Mouse (Mus musculus) G1E (cell line): ENCODE results near the gene Nms. TPM values are rescaled to one million over a fixed set of nuclear protein-coding genes. Genes with fewer than 3 reads are reported as not detected.

ENCODE experiments used
- ATAC-seq: 2 replicates; pipeline ENCODE4 v1.8.0; 2016; ENCODE audit warnings: mild to moderate bottlenecking; ENCODE audit not compliant: insufficient number of reproducible peaks, poor library complexity, low FRiP score, severe bottlenecking; ENCODE audit errors: extremely low read depth
- DNase-seq: peaks from one replicate; pipeline ENCODE4 v3.0.0; 2012; ENCODE audit warnings: low spot score
- H3K27me3 ChIP-seq: 2 replicates; pipeline ENCODE4 v1.6.1; 2012; ENCODE audit warnings: mild to moderate bottlenecking, low read length, inconsistent platforms; ENCODE audit not compliant: insufficient read depth
- H3K36me3 ChIP-seq: replicated peaks from 2 replicates; pipeline ENCODE3; 2012; ENCODE audit warnings: mild to moderate bottlenecking, inconsistent platforms
- H3K4me1 ChIP-seq: 2 replicates; pipeline ENCODE4 v1.6.1; 2012; ENCODE audit warnings: low read depth, low read length, inconsistent platforms, mixed read lengths; ENCODE audit not compliant: insufficient read depth
- H3K4me3 ChIP-seq: 2 replicates; pipeline ENCODE4 v1.5.1; 2012; ENCODE audit warnings: low read depth, mild to moderate bottlenecking, inconsistent platforms, low read length, moderate library complexity, mixed read lengths
- H3K9me3 ChIP-seq: replicated peaks from 2 replicates; pipeline ENCODE4 v1.6.1; 2012; ENCODE audit warnings: inconsistent platforms
- CTCF ChIP-seq: IDR thresholded peaks from 2 replicates; pipeline ENCODE4 v1.5.1; 2012; ENCODE audit warnings: low read depth, low read length, inconsistent platforms, mixed read lengths
- GATA1 ChIP-seq: IDR thresholded peaks from 2 replicates; pipeline ENCODE4 v1.6.1; 2012; ENCODE audit warnings: borderline replicate concordance, low read length, inconsistent platforms, mixed read lengths
- GATA2 ChIP-seq: IDR thresholded peaks from 2 replicates; pipeline ENCODE4 v1.6.1; 2012; ENCODE audit warnings: low read depth, low read length, inconsistent platforms, borderline replicate concordance
- POLR2AphosphoS5 ChIP-seq: IDR thresholded peaks from 2 replicates; pipeline ENCODE4 v1.6.1; 2012; ENCODE audit warnings: low read depth, low read length, inconsistent platforms; ENCODE audit not compliant: insufficient replicate concordance
- TAL1 ChIP-seq: conservative IDR thresholded peaks from 2 replicates; pipeline ENCODE4 v1.6.1; 2012; ENCODE audit warnings: low read depth, low read length, inconsistent platforms, mixed read lengths
- polyA plus RNA-seq: library from polyadenylated mRNA; stranded (reverse); fragments of >175 nt; gene quantifications from 2 replicates; pipeline ENCODE4 v1.2.3, GENCODE M21; 2012
- total RNA-seq, 2 experiments: library from RNA; stranded (forward) in 1 of 2; stranded (reverse) in 1 of 2; fragments of 200-1000 nt in 1 of 2; fragments of >200 nt in 1 of 2; fragmentation: Nextera tagmentation in 1 of 2; gene quantifications; 2 replicates each; pipeline ENCODE4 v1.2.3; 2014 to 2017

Nms gene
- total and polyA plus RNA-seq, 3 experiments: not detected

- TF ChIP-seq TAL1 (no peak), GATA2 (no peak), GATA1 (no peak), CTCF (no peak), POLR2AphosphoS5 (no peak)
- H3K27me3 ChIP-seq: peaks cover 5% of the 10 kb centered on the region
- no peaks in the 10 kb centered on the region for H3K9me3 ChIP-seq
- H3K36me3 ChIP-seq: no peaks in the 10 kb centered on the region
- H3K4me1 ChIP-seq: peaks cover 7% of the 10 kb centered on the region
- no peak for ATAC-seq
- H3K4me3 ChIP-seq: no peak overlapping the region
- DNase-seq: no peak
Measured at GRCm38 (mm10) chr1:38928996-38929395, 10.0 kb upstream of the Nms start.

- H3K4me3 ChIP-seq: no peak overlapping the region
- H3K4me1 ChIP-seq: peaks cover 7% of the 10 kb centered on the region
- DNase-seq (no peak), ATAC-seq (no peak)
- TF ChIP-seq GATA2 (no peak), TAL1 (no peak), GATA1 (no peak), POLR2AphosphoS5 (no peak), CTCF (no peak)
- no peaks in the 10 kb centered on the region for H3K36me3 ChIP-seq
- peaks cover 5% of the 10 kb centered on the region for H3K27me3 ChIP-seq
- H3K9me3 ChIP-seq: no peaks in the 10 kb centered on the region
Measured at GRCm38 (mm10) chr1:38929468-38929867, 9.5 kb upstream of the Nms start.

DNA sequence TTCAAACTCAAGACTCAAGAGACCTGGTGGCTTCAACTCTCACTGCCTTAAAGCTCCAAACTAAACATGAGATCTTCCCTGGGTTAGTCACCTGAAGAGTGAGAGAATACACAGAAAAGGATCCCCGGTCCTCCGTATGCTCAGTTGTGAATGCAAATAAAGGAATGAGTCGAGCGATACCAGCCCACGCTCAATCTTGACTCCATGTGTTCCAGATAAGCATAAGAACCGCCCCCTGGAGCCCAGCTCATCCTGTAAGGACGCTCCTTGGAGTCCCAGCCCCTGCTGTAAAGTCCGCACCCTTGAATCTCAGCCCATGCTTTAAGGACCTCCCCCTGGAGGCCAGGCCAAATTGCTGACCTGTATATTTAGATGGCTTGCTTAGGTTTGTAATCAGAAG is 8.2 kb upstream of the Nms start:
- no peak overlapping the region for H3K4me3 ChIP-seq
- H3K36me3 ChIP-seq: no peaks in the 10 kb centered on the region
- H3K27me3 ChIP-seq: peaks cover 5% of the 10 kb centered on the region
- H3K9me3 ChIP-seq: no peaks in the 10 kb centered on the region
- ATAC-seq (no peak), DNase-seq (no peak)
- peaks cover 4% of the 10 kb centered on the region for H3K4me1 ChIP-seq
- TF ChIP-seq GATA2 (no peak), GATA1 (no peak), POLR2AphosphoS5 (no peak)

GRCm38 (mm10) chr1:38934668-38935067 is 4.3 kb upstream of the Nms start:
- no peaks in the 10 kb centered on the region for H3K9me3 ChIP-seq
- DNase-seq (no peak), ATAC-seq (no peak)
- no peaks in the 10 kb centered on the region for H3K36me3 ChIP-seq
- TF ChIP-seq CTCF (peak; percentile 74), GATA2 (no peak), TAL1 (no peak)
- peaks cover 3% of the 10 kb centered on the region; the same call in 1 of the 2 replicates for H3K27me3 ChIP-seq
- H3K4me3 ChIP-seq: no peak overlapping the region
- peaks cover 8% of the 10 kb centered on the region for H3K4me1 ChIP-seq

GRCm38 (mm10) chr1:38936780-38937179 is 2.2 kb upstream of the Nms start:
- Histone ChIP-seq H3K27me3 (no peaks in the 10 kb centered on the region), H3K9me3 (no peaks in the 10 kb centered on the region), H3K4me3 (no peak overlapping the region), H3K4me1 (peaks cover 4% of the 10 kb centered on the region; the same call in 1 of the 2 replicates), H3K36me3 (no peaks in the 10 kb centered on the region)
- TF ChIP-seq POLR2AphosphoS5 (no peak), CTCF (peak; percentile 92)
- no peak for ATAC-seq
- DNase-seq: peak; percentile 23

- Histone ChIP-seq H3K36me3 (no peaks in the 10 kb centered on the region), H3K9me3 (no peaks in the 10 kb centered on the region), H3K4me3 (no peak overlapping the region), H3K27me3 (no peaks in the 10 kb centered on the region), H3K4me1 (0 out of 2 replicates have a peak, but pooled peaks cover 4% of the 10 kb centered on the region)
- DNase-seq: peak; percentile 32
- TF ChIP-seq GATA1 (no peak), TAL1 (no peak), CTCF (no peak), POLR2AphosphoS5 (no peak), GATA2 (no peak)
- no peak for ATAC-seq
Measured at GRCm38 (mm10) chr1:38939608-38940007, 659 bp downstream of the Nms start.

DNA sequence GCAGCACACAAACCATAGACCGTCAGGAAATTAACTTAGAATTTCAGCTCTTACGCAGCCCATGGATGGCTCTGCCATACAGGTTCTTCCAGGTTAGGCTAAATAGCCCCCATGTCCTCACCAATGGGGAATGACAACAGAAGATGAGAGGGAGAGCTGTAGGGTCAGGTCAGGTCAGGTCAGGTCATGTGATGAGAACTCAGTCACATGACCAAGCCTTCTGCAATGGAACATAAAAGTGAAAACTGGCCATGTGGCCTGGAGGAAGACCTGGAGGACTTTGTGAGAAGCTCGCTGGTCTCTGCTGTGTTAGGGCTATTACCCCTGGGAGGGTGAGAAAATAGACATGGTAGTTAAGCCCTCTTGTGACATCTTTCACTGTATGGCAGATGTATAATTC is 17.5 kb downstream of the Nms start:
- no peaks in the 10 kb centered on the region for H3K9me3 ChIP-seq
- H3K4me1 ChIP-seq: no peaks in the 10 kb centered on the region
- H3K27me3 ChIP-seq: no peaks in the 10 kb centered on the region
- DNase-seq (no peak), ATAC-seq (no peak)
- no peak for TF ChIP-seq GATA1
- TF ChIP-seq TAL1: no peak
- no peak for TF ChIP-seq CTCF
- no peak for TF ChIP-seq GATA2
- H3K4me3 ChIP-seq: no peak overlapping the region
- no peaks in the 10 kb centered on the region for H3K36me3 ChIP-seq
